Mouse (Mus musculus) hindbrain, embryonic 14.5 days (tissue): ENCODE results near the gene Usp33. TPM values are rescaled to one million over a fixed set of nuclear protein-coding genes. Genes with fewer than 3 reads are reported as not detected.

Source experiments
- ATAC-seq: fragments of 200-750 bp; cut with Nextera tagmentation; 2 replicates; pipeline ENCODE4 v1.8.0; 2017; ENCODE audit warnings: moderate number of reproducible peaks, mild to moderate bottlenecking, moderate TSS enrichment, moderate library complexity; ENCODE audit not compliant: low FRiP score
- DNase-seq: peaks from one replicate; pipeline ENCODE4 v3.0.0-alpha.2; 2015; ENCODE audit warnings: low spot score
- H3K27ac ChIP-seq: fragments of 300-500 bp; sonication (generic); 2 replicates; pipeline ENCODE4 v1.5.1; 2014; ENCODE audit warnings: mild to moderate bottlenecking, moderate library complexity
- H3K27me3 ChIP-seq: fragments of 300-500 bp; sonication (generic); 2 replicates; pipeline ENCODE4 v1.6.1; 2014; ENCODE audit warnings: mild to moderate bottlenecking, low read length, mixed read lengths; ENCODE audit not compliant: control insufficient read depth, insufficient read depth
- H3K36me3 ChIP-seq: fragments of 300-500 bp; sonication (generic); replicated peaks from 2 replicates; pipeline ENCODE4 v1.6.1; 2014; ENCODE audit not compliant: control insufficient read depth, insufficient read depth
- H3K4me1 ChIP-seq: fragments of 300-500 bp; sonication (generic); replicated peaks from 2 replicates; pipeline ENCODE4 v1.6.1; 2014; ENCODE audit warnings: antibody characterized with exemption, low read length, mixed read lengths; ENCODE audit not compliant: control insufficient read depth, insufficient read depth
- H3K4me2 ChIP-seq: fragments of 300-500 bp; sonication (generic); replicated peaks from 2 replicates; pipeline ENCODE4 v1.6.1; 2014; ENCODE audit warnings: mild to moderate bottlenecking, moderate library complexity
- H3K4me3 ChIP-seq: fragments of 300-500 bp; sonication (generic); replicated peaks from 2 replicates; pipeline ENCODE4 v1.5.1; 2014; ENCODE audit warnings: mild to moderate bottlenecking, low read length
- H3K9ac ChIP-seq: fragments of 300-500 bp; sonication (generic); 2 replicates; pipeline ENCODE4 v1.6.1; 2014
- H3K9me3 ChIP-seq: fragments of 300-500 bp; sonication (generic); 2 replicates; pipeline ENCODE4 v1.6.1; 2016; ENCODE audit warnings: low read length; ENCODE audit not compliant: control insufficient read depth
- WGBS: fragments of 180-500 bp; shearing (Covaris S2); extraction: QIAGEN DNeasy Blood & Tissue Kit; methylation state at CpG from one replicate; pipeline ENCODE4 v1.1.7; 2014; 5-methylcytosine and 5-hydroxymethylcytosine counted together
- polyA plus RNA-seq: library from polyadenylated mRNA; unstranded; fragments of >200 nt; fragmentation: Nextera tagmentation; extraction: Ambion mirVana; gene quantifications from 2 replicates; pipeline ENCODE4 v1.2.1, GENCODE M21; 2014

Gene Usp33
- polyA plus RNA-seq, 1 experiment from 2014 or later: 108 TPM

- no peaks in the 10 kb centered on the region for H3K9me3 ChIP-seq
- H3K27ac ChIP-seq: peak overlapping the region; percentile 98
- WGBS: 2% methylated on average over 10 of the region's 10 CpGs
- H3K9ac ChIP-seq: peak overlapping the region; percentile 87
- H3K4me3 ChIP-seq: peak overlapping the region; percentile 57
- DNase-seq (no peak), ATAC-seq (no peak)
- H3K4me2 ChIP-seq: peak overlapping the region; percentile 78
- H3K4me1 ChIP-seq: peaks cover 24% of the 10 kb centered on the region
- peaks cover 21% of the 10 kb centered on the region; the same call in 1 of the 2 replicates for H3K36me3 ChIP-seq
- H3K27me3 ChIP-seq: no peaks in the 10 kb centered on the region
These were observed 50.7 kb downstream of the Usp33 start for GRCm38 (mm10) chr3:152396988-152397314.

- ATAC-seq: no peak
- H3K27ac ChIP-seq: peak overlapping the region; percentile 98
- peak overlapping the region; percentile 78 for H3K4me2 ChIP-seq
- no peaks in the 10 kb centered on the region for H3K9me3 ChIP-seq
- H3K4me1 ChIP-seq: peaks cover 24% of the 10 kb centered on the region
- H3K27me3 ChIP-seq: no peaks in the 10 kb centered on the region
- H3K4me3 ChIP-seq: peak overlapping the region; percentile 57
- no peak for DNase-seq
- H3K9ac ChIP-seq: peak overlapping the region; percentile 87
- 66% methylated on average over 9 of the region's 9 CpGs for WGBS
- H3K36me3 ChIP-seq: peaks cover 16% of the 10 kb centered on the region; the same call in 1 of the 2 replicates
These were observed 51.2 kb downstream of the Usp33 start for GRCm38 (mm10) chr3:152397335-152397940.

- Histone ChIP-seq H3K27me3 (no peaks in the 10 kb centered on the region), H3K9me3 (no peaks in the 10 kb centered on the region), H3K27ac (no peak overlapping the region), H3K4me3 (no peak overlapping the region), H3K4me1 (peaks cover 11% of the 10 kb centered on the region), H3K9ac (no peak overlapping the region), H3K36me3 (no peaks in the 10 kb centered on the region), H3K4me2 (no peak overlapping the region)
- 93% methylated on average over 5 of the region's 5 CpGs for WGBS
- no peak for ATAC-seq
- no peak for DNase-seq
These were observed 54.2 kb downstream of the Usp33 start for GRCm38 (mm10) chr3:152400441-152400840.

- H3K4me3 ChIP-seq: no peak overlapping the region
- peaks cover 11% of the 10 kb centered on the region for H3K4me1 ChIP-seq
- H3K9ac ChIP-seq: no peak overlapping the region
- H3K36me3 ChIP-seq: no peaks in the 10 kb centered on the region
- no peaks in the 10 kb centered on the region for H3K27me3 ChIP-seq
- WGBS: 89% methylated on average over 3 of the region's 3 CpGs
- no peak for DNase-seq
- H3K27ac ChIP-seq: no peak overlapping the region
- no peaks in the 10 kb centered on the region for H3K9me3 ChIP-seq
- no peak overlapping the region for H3K4me2 ChIP-seq
- no peak for ATAC-seq
These were observed 54.6 kb downstream of the Usp33 start for GRCm38 (mm10) chr3:152400875-152401274.

GRCm38 (mm10) chr3:152401964-152402670 is 55.8 kb downstream of the Usp33 start:
- peak; percentile 35 for DNase-seq
- Histone ChIP-seq H3K4me2 (no peak overlapping the region), H3K4me1 (peaks cover 10% of the 10 kb centered on the region), H3K9ac (no peak overlapping the region), H3K9me3 (no peaks in the 10 kb centered on the region), H3K27me3 (no peaks in the 10 kb centered on the region), H3K36me3 (no peaks in the 10 kb centered on the region), H3K4me3 (no peak overlapping the region), H3K27ac (no peak overlapping the region)
- ATAC-seq: no peak
- 76% methylated on average over 7 of the region's 7 CpGs for WGBS

- H3K27me3 ChIP-seq: no peaks in the 10 kb centered on the region
- 91% methylated on average over 3 of the region's 3 CpGs for WGBS
These were observed 56.4 kb downstream of the Usp33 start for GRCm38 (mm10) chr3:152402671-152403066.

GRCm38 (mm10) chr3:152403827-152404226 is 57.5 kb downstream of the Usp33 start:
- no peak overlapping the region for H3K9ac ChIP-seq
- H3K36me3 ChIP-seq: no peaks in the 10 kb centered on the region
- H3K4me1 ChIP-seq: 0 out of 2 replicates have a peak, but pooled peaks cover 2% of the 10 kb centered on the region
- ATAC-seq (no peak), DNase-seq (no peak)
- no peak overlapping the region for H3K4me2 ChIP-seq
- H3K27me3 ChIP-seq: no peaks in the 10 kb centered on the region
- H3K4me3 ChIP-seq: no peak overlapping the region
- no peak overlapping the region for H3K27ac ChIP-seq
- H3K9me3 ChIP-seq: no peaks in the 10 kb centered on the region
- 78% methylated on average over 2 of the region's 2 CpGs for WGBS

More at GRCm38 (mm10) chr3:152402671-152403066, 56.4 kb downstream of the Usp33 start:
- peaks cover 5% of the 10 kb centered on the region; the same call in 1 of the 2 replicates for H3K4me1 ChIP-seq
- no peak overlapping the region for H3K4me2 ChIP-seq
- H3K9me3 ChIP-seq: no peaks in the 10 kb centered on the region
- ATAC-seq (no peak), DNase-seq (no peak)
- no peak overlapping the region for H3K4me3 ChIP-seq
- no peak overlapping the region for H3K9ac ChIP-seq
- no peaks in the 10 kb centered on the region for H3K36me3 ChIP-seq
- H3K27ac ChIP-seq: no peak overlapping the region

- H3K27me3 ChIP-seq: no peaks in the 10 kb centered on the region
These were observed 59.1 kb downstream of the Usp33 start for GRCm38 (mm10) chr3:152405420-152405819.

GRCm38 (mm10) chr3:152405978-152406640 is 59.8 kb downstream of the Usp33 start:
- Histone ChIP-seq H3K9me3 (no peaks in the 10 kb centered on the region), H3K9ac (no peak overlapping the region), H3K4me1 (0 out of 2 replicates have a peak, but pooled peaks cover 2% of the 10 kb centered on the region), H3K4me3 (no peak overlapping the region), H3K27me3 (no peaks in the 10 kb centered on the region), H3K4me2 (no peak overlapping the region), H3K36me3 (no peaks in the 10 kb centered on the region), H3K27ac (no peak overlapping the region)
- ATAC-seq (no peak), DNase-seq (no peak)
- 86% methylated on average over 4 of the region's 4 CpGs for WGBS

More at GRCm38 (mm10) chr3:152405420-152405819, 59.1 kb downstream of the Usp33 start:
- DNase-seq (no peak), ATAC-seq (no peak)
- H3K4me1 ChIP-seq: 0 out of 2 replicates have a peak, but pooled peaks cover 2% of the 10 kb centered on the region
- no peaks in the 10 kb centered on the region for H3K36me3 ChIP-seq
- no peaks in the 10 kb centered on the region for H3K9me3 ChIP-seq
- 93% methylated on average over 7 of the region's 7 CpGs for WGBS
- no peak overlapping the region for H3K27ac ChIP-seq
- no peak overlapping the region for H3K9ac ChIP-seq
- no peak overlapping the region for H3K4me3 ChIP-seq
- no peak overlapping the region for H3K4me2 ChIP-seq
